Mouse (Mus musculus) C2C12 (cell line): ENCODE measurements around the gene Fntb.

Experiments used
- CEBPB ChIP-seq: IDR thresholded peaks from one replicate; pipeline ENCODE4 v1.6.1; 2011; ENCODE audit warnings: low read depth, mild to moderate bottlenecking, control low read depth, moderate library complexity
- CTCF ChIP-seq: IDR thresholded peaks from one replicate; pipeline ENCODE4 v1.5.1; 2011; ENCODE audit not compliant: control insufficient read depth, insufficient read depth, insufficient read length
- MAX ChIP-seq: IDR thresholded peaks from one replicate; pipeline ENCODE4 v1.6.1; 2011; ENCODE audit warnings: mild to moderate bottlenecking, control low read depth
- MYOD1 ChIP-seq: IDR thresholded peaks from one replicate; pipeline ENCODE4 v1.6.1; 2011; ENCODE audit warnings: low read depth; ENCODE audit not compliant: control insufficient read depth, insufficient read length
- USF1 ChIP-seq: IDR thresholded peaks from one replicate; pipeline ENCODE4 v1.6.1; 2011; ENCODE audit warnings: low read depth, mild to moderate bottlenecking, control low read depth, moderate library complexity

- TF ChIP-seq CTCF (no peak), MAX (no peak), MYOD1 (no peak), CEBPB (no peak), USF1 (no peak)
Measured at GRCm38 (mm10) chr12:76837844-76838650, 72.7 kb downstream of the Fntb start.
